Mouse (Mus musculus) limb, embryonic 11.5 days (tissue): ENCODE results near the gene Ctsh. TPM values are rescaled to one million over a fixed set of nuclear protein-coding genes. Genes with fewer than 3 reads are reported as not detected.
"Not testable (repeated sequence)": the region's sequence is repeated elsewhere in the genome, so short reads cannot be mapped to it uniquely, and the experiment has no call there.

Source experiments
- ATAC-seq: fragments of 200-750 bp; cut with Nextera tagmentation; 2 replicates; pipeline ENCODE4 v1.8.0; 2017; ENCODE audit warnings: low read depth; ENCODE audit not compliant: insufficient number of reproducible peaks, low FRiP score, low TSS enrichment
- DNase-seq: peaks from one replicate; pipeline ENCODE4 v3.0.0-alpha.2; 2015; ENCODE audit warnings: low spot score
- H3K27ac ChIP-seq: fragments of 300-500 bp; sonication (generic); replicated peaks from 2 replicates; pipeline ENCODE4 v1.5.1; 2014; ENCODE audit warnings: low read depth, mild to moderate bottlenecking, low read length
- H3K27me3 ChIP-seq: fragments of 300-500 bp; sonication (generic); 2 replicates; pipeline ENCODE4 v1.6.1; 2014; ENCODE audit warnings: mild to moderate bottlenecking, low read length, mixed read lengths; ENCODE audit not compliant: control insufficient read depth, insufficient read depth
- H3K36me3 ChIP-seq: fragments of 300-500 bp; sonication (generic); 2 replicates; pipeline ENCODE4 v1.6.1; 2014; ENCODE audit warnings: mild to moderate bottlenecking, low read length, moderate library complexity, mixed read lengths; ENCODE audit not compliant: control insufficient read depth, insufficient read depth
- H3K4me1 ChIP-seq: fragments of 300-500 bp; sonication (generic); 2 replicates; pipeline ENCODE4 v1.6.1; 2014; ENCODE audit warnings: low read length, mixed read lengths; ENCODE audit not compliant: control insufficient read depth, insufficient read depth
- H3K4me2 ChIP-seq: fragments of 300-500 bp; sonication (generic); 2 replicates; pipeline ENCODE4 v1.6.1; 2014; ENCODE audit warnings: low read depth, mild to moderate bottlenecking, moderate library complexity; ENCODE audit not compliant: severe bottlenecking
- H3K4me3 ChIP-seq: fragments of 300-500 bp; sonication (generic); 2 replicates; pipeline ENCODE4 v1.5.1; 2014; ENCODE audit warnings: low read depth, low read length
- H3K9ac ChIP-seq: fragments of 300-500 bp; sonication (generic); 2 replicates; pipeline ENCODE4 v1.6.1; 2014; ENCODE audit warnings: mild to moderate bottlenecking, low read length
- H3K9me3 ChIP-seq: fragments of 300-500 bp; sonication (generic); 2 replicates; pipeline ENCODE4 v1.6.1; 2016; ENCODE audit warnings: low read length; ENCODE audit not compliant: control insufficient read depth
- WGBS: fragments of 180-500 bp; shearing (Covaris S2); extraction: QIAGEN DNeasy Blood & Tissue Kit; methylation state at CpG from one replicate; pipeline ENCODE4 v1.1.7; 2014; 5-methylcytosine and 5-hydroxymethylcytosine counted together
- polyA plus RNA-seq: library from polyadenylated mRNA; unstranded; fragments of >200 nt; fragmentation: Nextera tagmentation; extraction: Ambion mirVana; gene quantifications from 2 replicates; pipeline ENCODE4 v1.2.1, GENCODE M21; 2014

The Ctsh gene
- polyA plus RNA-seq, 1 experiment from 2014 or later, result 12.2 TPM

DNA sequence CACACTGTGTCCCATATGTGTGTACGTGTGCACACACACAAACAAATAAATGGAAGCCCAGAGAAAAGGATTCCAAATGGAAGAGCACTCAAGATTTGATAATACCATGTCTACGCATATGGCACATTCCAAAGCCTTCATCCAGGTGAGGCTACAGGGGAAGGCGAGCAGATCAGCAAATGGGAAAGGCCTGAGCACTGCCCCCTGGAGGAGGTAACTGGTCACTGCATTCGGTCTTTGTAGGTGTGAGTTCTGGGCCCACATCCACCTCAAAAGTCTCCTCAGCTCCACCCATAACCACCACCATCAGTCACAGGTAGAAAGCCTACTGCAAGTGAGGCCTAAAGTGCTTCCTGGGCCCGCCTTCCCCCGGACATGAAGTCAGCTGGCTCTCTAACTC is 26.2 kb upstream of the Ctsh start:
- ATAC-seq, result no peak

DNA sequence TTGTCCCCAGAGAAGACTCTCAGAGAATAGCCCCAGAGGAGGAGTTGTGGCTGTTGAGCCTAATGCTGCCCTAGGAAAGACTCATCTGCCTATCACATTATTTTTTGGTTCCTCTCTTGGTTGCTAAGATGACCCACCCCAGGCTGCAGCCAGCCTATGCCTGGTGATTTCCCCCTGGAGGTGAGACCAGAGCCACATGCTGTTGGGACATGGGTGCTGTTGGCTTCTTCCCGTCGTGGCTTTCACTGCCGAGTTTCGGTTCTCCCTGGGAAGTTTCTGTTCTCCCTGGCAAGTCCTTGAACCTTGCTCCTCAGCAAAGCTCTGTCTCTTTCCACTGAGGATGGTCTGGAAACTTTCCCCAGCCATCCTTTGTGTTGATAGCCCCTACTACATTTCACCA is 20.0 kb upstream of the Ctsh start:
- ATAC-seq, result no peak
- WGBS, result 76% methylated on average over 4 of the region's 4 CpGs

More for the DNA sequence above, 26.2 kb upstream of the Ctsh start:
- H3K4me2 ChIP-seq, result no peak overlapping the region
- WGBS, result 92% methylated on average over 6 of the region's 6 CpGs
- no peaks in the 10 kb centered on the region for H3K9me3 ChIP-seq
- no peak overlapping the region for H3K9ac ChIP-seq
- no peaks in the 10 kb centered on the region for H3K4me1 ChIP-seq
- no peaks in the 10 kb centered on the region for H3K36me3 ChIP-seq
- no peak overlapping the region for H3K27ac ChIP-seq
- no peaks in the 10 kb centered on the region for H3K27me3 ChIP-seq
- no peak for DNase-seq
- no peak overlapping the region for H3K4me3 ChIP-seq

DNA sequence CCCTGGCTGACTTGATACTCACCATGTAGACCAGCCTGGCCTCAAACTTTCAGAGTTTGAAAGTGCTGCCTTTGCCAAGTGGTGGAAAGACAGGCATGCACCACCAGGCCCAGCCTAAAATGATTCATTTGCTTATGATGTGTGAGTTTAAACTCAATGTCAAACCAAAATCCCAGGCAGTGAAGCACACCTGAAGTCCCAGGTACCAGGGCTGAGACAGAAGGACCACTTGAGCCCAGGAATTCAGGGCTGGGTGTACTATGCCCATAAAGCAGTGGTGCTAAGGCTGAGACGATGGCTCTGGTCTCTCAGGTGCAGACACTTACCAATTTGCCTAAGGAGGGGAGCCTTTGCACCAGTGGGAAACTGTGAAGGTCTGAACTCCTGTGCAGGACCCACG is 18.8 kb upstream of the Ctsh start:
- WGBS, result 70% methylated on average over 2 of the region's 2 CpGs

More for the DNA sequence above, 20.0 kb upstream of the Ctsh start:
- Histone ChIP-seq H3K4me3 (no peak overlapping the region), H3K36me3 (no peaks in the 10 kb centered on the region), H3K4me1 (no peaks in the 10 kb centered on the region), H3K4me2 (no peak overlapping the region), H3K27ac (no peak overlapping the region), H3K9ac (no peak overlapping the region), H3K27me3 (no peaks in the 10 kb centered on the region), H3K9me3 (no peaks in the 10 kb centered on the region)
- DNase-seq, result no peak

DNA sequence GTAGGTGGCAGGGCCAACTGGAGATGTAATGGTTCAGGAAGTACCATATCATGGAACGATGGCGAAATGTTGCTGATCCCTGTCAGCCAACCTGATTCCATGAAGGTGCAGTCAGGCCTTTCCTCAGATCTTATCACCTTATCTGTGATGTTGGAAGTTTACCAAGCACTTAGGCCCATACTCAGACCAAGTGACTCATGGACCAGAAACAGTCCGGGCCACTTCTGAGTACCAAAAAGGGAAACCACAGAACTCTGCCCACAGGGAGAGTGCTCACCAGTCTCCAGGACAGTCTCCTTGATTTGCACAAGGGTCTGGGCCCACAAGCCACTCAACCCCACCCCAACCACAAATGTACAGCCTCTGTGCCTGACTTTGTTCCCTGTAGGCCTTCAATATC is 18.2 kb upstream of the Ctsh start:
- 91% methylated on average over 3 of the region's 3 CpGs for WGBS
- ATAC-seq, result no peak

More for the DNA sequence above, 18.8 kb upstream of the Ctsh start:
- Histone ChIP-seq H3K27ac (no peak overlapping the region), H3K4me2 (no peak overlapping the region), H3K9ac (no peak overlapping the region), H3K9me3 (no peaks in the 10 kb centered on the region), H3K4me1 (no peaks in the 10 kb centered on the region), H3K36me3 (no peaks in the 10 kb centered on the region), H3K4me3 (no peak overlapping the region), H3K27me3 (no peaks in the 10 kb centered on the region)
- ATAC-seq (no peak), DNase-seq (no peak)

DNA sequence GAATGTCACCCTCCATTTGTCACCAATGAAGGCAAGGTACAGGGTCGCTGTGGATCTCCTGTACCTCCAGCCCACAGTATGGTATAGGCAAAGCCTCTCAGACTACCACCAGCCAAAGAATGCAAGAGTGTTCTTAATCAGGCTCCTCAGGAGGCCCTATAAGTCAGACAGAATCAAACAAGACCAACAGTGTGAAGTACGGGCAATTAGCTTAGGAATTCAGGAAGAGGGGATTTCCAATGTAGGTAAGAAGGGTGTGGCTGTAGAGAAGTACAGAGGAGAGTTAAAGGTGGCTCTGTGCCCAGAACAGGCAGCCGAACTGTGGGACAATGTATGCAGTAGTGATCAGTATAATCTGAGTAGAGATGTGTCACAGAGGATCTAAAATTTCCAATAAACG is 17.6 kb upstream of the Ctsh start:
- Histone ChIP-seq H3K36me3 (no peaks in the 10 kb centered on the region), H3K4me1 (no peaks in the 10 kb centered on the region), H3K9me3 (no peaks in the 10 kb centered on the region), H3K4me2 (no peak overlapping the region), H3K27me3 (no peaks in the 10 kb centered on the region), H3K9ac (no peak overlapping the region), H3K4me3 (no peak overlapping the region), H3K27ac (no peak overlapping the region)
- DNase-seq, result no peak
- no peak for ATAC-seq
- WGBS, result 78% methylated on average over 4 of the region's 4 CpGs

More for the DNA sequence above, 18.2 kb upstream of the Ctsh start:
- no peaks in the 10 kb centered on the region for H3K4me1 ChIP-seq
- no peak overlapping the region for H3K4me2 ChIP-seq
- H3K36me3 ChIP-seq, result no peaks in the 10 kb centered on the region
- no peak overlapping the region for H3K9ac ChIP-seq
- H3K27me3 ChIP-seq, result no peaks in the 10 kb centered on the region
- H3K4me3 ChIP-seq, result no peak overlapping the region
- no peak for DNase-seq
- no peak overlapping the region for H3K27ac ChIP-seq
- H3K9me3 ChIP-seq, result no peaks in the 10 kb centered on the region

DNA sequence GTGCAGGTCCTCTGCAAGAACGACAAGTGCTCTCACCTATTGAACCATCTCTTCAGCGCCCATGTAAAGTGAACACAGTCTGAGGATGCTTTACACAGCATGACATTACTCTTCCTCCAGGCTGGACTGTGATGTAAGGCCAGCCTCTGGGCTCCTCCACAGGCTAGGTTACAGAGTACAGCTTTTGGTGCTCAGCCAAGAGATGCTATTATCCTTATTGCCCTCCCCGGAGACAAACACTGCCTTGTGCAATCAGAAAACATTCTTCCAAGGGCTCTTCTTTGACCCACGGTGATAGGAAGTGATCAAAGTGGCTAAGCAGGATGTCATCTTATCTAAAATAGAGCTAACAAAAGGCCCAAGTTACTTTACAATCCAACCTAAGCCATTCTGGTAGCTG is 15.4 kb upstream of the Ctsh start:
- no peaks in the 10 kb centered on the region for H3K27me3 ChIP-seq
- no peaks in the 10 kb centered on the region for H3K4me1 ChIP-seq
- H3K4me2 ChIP-seq, result no peak overlapping the region
- DNase-seq (no peak), ATAC-seq (no peak)
- no peak overlapping the region for H3K27ac ChIP-seq
- no peak overlapping the region for H3K4me3 ChIP-seq
- no peaks in the 10 kb centered on the region for H3K36me3 ChIP-seq
- no peaks in the 10 kb centered on the region for H3K9me3 ChIP-seq
- WGBS, result 86% methylated on average over 4 of the region's 4 CpGs
- H3K9ac ChIP-seq, result no peak overlapping the region

DNA sequence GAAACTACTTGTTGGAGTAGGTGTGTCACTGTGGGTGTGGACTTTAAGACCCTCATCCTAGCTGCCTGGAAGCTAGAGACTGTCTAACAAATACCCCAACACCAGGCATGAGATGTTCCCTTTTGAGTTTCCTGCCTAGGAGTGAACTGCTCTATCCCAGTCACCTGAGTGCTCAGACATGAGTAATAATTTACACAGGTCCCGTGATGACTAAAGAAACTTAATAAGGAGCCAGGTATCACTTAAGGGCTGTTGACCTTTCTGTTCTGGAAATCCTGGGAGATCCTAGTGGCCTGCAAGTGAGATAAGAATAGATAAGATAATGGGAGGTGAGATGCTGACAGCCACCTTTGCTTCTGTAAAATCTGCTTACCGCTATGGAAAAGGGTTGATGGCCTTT is 13.0 kb upstream of the Ctsh start:
- ATAC-seq, result no peak
- WGBS, result 75% methylated on average over 2 of the region's 2 CpGs

DNA sequence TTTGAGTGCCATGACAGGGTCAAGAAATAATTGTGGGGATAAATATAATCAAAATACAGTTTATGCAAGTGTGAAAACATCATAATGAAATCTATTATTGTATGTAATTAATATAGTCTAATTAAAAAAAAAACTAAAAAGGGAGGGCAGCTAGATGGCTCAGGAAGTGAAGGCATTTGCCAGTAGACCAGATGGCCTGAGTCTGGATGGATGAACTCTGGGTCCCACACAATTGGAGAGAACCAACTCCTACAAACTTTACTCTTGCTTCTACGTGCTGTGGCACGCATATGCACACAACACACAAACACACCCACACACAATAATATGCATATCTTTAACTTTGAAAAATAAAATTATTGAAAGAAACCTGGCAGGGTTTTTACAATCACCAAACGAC is 12.4 kb upstream of the Ctsh start:
- no peak for ATAC-seq
- H3K36me3 ChIP-seq, result no peaks in the 10 kb centered on the region
- WGBS, result 90% methylated on average over 3 of the region's 3 CpGs

More for the DNA sequence above, 13.0 kb upstream of the Ctsh start:
- Histone ChIP-seq H3K27me3 (no peaks in the 10 kb centered on the region), H3K4me1 (no peaks in the 10 kb centered on the region), H3K9me3 (no peaks in the 10 kb centered on the region), H3K4me3 (no peak overlapping the region), H3K36me3 (no peaks in the 10 kb centered on the region), H3K9ac (no peak overlapping the region), H3K4me2 (no peak overlapping the region), H3K27ac (no peak overlapping the region)
- no peak for DNase-seq

DNA sequence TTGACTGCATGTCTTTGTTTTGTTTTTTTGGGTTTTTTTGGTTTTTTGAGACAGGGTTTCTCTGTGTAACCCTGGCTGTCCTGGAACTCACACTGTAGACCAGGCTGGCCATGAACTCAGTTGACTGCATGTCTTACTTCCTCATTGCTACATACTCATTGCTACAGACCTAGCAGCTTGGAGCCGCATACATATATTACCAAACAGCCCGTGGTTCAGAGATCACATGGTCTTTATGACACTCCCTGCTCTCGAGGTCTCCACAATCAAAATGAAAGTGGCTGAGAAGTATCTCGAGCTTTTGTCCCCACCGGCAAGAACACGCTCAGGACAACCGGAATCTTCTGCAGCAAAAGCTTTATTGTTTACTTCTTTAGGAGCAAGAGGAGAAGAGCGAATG is 11.0 kb upstream of the Ctsh start:
- not testable (repeated sequence) for H3K4me2 ChIP-seq, H3K4me1 ChIP-seq, H3K9ac ChIP-seq, H3K4me3 ChIP-seq, ATAC-seq, H3K36me3 ChIP-seq, H3K27me3 ChIP-seq, H3K9me3 ChIP-seq, DNase-seq, H3K27ac ChIP-seq
- WGBS, result 93% methylated on average over 8 of the region's 8 CpGs

More for the DNA sequence above, 12.4 kb upstream of the Ctsh start:
- no peaks in the 10 kb centered on the region for H3K27me3 ChIP-seq
- no peak overlapping the region for H3K4me2 ChIP-seq
- no peak overlapping the region for H3K4me3 ChIP-seq
- DNase-seq, result no peak
- H3K9me3 ChIP-seq, result no peaks in the 10 kb centered on the region
- H3K9ac ChIP-seq, result no peak overlapping the region
- no peaks in the 10 kb centered on the region for H3K4me1 ChIP-seq
- no peak overlapping the region for H3K27ac ChIP-seq
